Mouse (Mus musculus) brain, embryonic 14.5 days (tissue): ENCODE measurements around the gene Bcar1.

Experiments
- CTCF ChIP-seq: fragments of 200-500 bp; IDR thresholded peaks from 2 replicates; pipeline ENCODE4 v1.5.1; 2012; ENCODE audit warnings: inconsistent platforms, mild to moderate bottlenecking, moderate library complexity, borderline replicate concordance; ENCODE audit not compliant: insufficient read depth, insufficient read length; ENCODE audit errors: extremely low read depth
- POLR2A ChIP-seq: fragments of 200-500 bp; IDR thresholded peaks from 2 replicates; pipeline ENCODE4 v1.6.1; 2012; ENCODE audit warnings: mild to moderate bottlenecking, inconsistent platforms, borderline replicate concordance; ENCODE audit not compliant: poor library complexity, insufficient read depth, insufficient read length, severe bottlenecking; ENCODE audit errors: extremely low read depth

DNA sequence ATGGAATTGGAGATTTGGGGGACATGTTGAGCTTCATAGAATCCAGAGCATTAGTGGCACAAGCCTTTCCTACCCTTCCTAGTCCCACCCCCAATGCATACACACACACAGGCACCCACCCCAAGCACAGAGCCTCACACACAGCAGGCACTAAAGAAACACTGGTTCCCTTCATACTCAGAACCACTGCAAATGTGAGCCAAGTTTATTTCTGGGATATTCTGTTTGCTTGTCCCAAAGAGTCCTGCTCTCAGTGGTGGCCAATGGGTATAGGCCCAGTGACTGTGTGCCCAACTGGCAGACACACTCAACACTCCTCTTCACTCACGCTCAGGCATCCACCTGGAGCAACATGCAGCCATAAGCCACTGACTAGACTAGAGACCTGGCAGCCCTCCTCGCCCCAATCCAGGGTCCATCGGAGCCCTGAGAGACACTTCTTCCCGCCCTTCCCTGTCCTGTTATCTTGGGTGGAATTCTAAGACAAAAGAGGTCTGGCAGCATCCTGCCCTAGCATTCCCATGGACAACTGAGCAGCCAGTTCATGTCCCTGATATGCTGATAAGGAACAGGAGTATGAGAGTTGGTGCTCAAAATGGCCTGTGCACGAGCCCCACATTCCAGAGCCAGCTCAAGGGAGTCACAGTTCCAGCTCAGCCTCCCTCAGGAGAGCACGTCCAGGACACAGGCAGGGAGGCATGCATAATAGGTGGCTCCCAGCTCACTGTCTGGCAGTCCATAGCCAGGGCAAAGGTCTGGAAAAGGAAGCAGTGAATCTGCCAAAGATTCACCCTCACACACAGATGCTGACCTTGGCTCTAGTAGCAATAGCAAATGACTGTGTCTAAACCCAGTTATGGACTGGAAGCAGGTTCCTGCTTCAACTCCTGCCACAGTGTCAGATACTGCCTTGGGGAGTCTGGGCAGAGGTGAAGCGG lies 14.1 kb downstream of the Bcar1 start:
- TF ChIP-seq CTCF (no peak), POLR2A (no peak)
